ENCODE assay signal across 17 mouse cellular contexts in genomic region chr13:62916675-62917074, GRCm38 (mm10). TPM values are rescaled to one million over a fixed set of nuclear protein-coding genes. Genes with fewer than 3 reads are reported as not detected.
A peak's percentile ranks its signal among the peaks of the same experiment; 100 is the strongest.
DNase-seq lines count a peak whose midpoint lies in the region; ATAC-seq lines count a peak whose summit lies in the region.
"Had no signal": no experiment of that assay in that cellular context is flagged by ENCODE, and none has a peak within 500 bp of the region (broad histone marks: within the 10 kb centered on the region; RNA-seq: fewer than 3 reads in every experiment).

No protein-coding gene starts in this region.

- no peaks in the 10 kb centered on the region for H3K36me3 ChIP-seq in lung, embryonic 15.5 days
- H3K36me3 ChIP-seq: forebrain, embryonic 10.5 days; hindbrain, embryonic 13.5 days had no signal

- H3K27me3 ChIP-seq in lung, embryonic 15.5 days, result no peaks in the 10 kb centered on the region
- H3K27me3 ChIP-seq: hindbrain, embryonic 13.5 days had no signal

- ATAC-seq in lung, embryonic 15.5 days (ENCODE audit: borderline replicate concordance, extremely low read depth, low FRiP score, low TSS enrichment), result peak; percentile 66; the same call in 1 of the 2 replicates
- ATAC-seq in granulocyte monocyte progenitor cell, adult 5-6 weeks (replicated peaks; ENCODE audit: poor library complexity, severe bottlenecking), result peak; percentile 33; the same call in 1 of the 2 replicates

- DNase-seq in heart, adult 11 months, result peak; percentile 76
- no peak for DNase-seq in heart, adult 18-20 months
- DNase-seq in lung, adult 18-20 months, result no peak
- DNase-seq in lung, postnatal 36 days, result peak; percentile 10
- no peak for DNase-seq in right cerebral cortex, postnatal 36 days (ENCODE audit: low spot score in 2 of 2)
- no peak for DNase-seq in urinary bladder, postnatal 36 days (ENCODE audit: low spot score in 2 of 2)
- DNase-seq: adrenal gland, adult 2 months; cerebellum, adult 9-11 months; liver; right cerebral cortex, postnatal 4 days; thymus, adult 18-20 months had no signal

- no peaks in the 10 kb centered on the region; the same call in 1 of the 2 replicates for H3K4me1 ChIP-seq in lung, embryonic 15.5 days
- H3K4me1 ChIP-seq: forebrain, embryonic 10.5 days; hindbrain, embryonic 13.5 days had no signal

- no peak overlapping the region for H3K4me3 ChIP-seq in lung, embryonic 15.5 days
- H3K4me3 ChIP-seq: forebrain, embryonic 10.5 days; hindbrain, embryonic 13.5 days; left cerebral cortex, adult 2 months had no signal

- H3K9ac ChIP-seq in lung, embryonic 15.5 days, result no peak overlapping the region
- H3K9ac ChIP-seq: hindbrain, embryonic 13.5 days had no signal

- H3K4me2 ChIP-seq in lung, embryonic 15.5 days, result no peak overlapping the region
- H3K4me2 ChIP-seq: hindbrain, embryonic 13.5 days had no signal

- no peaks in the 10 kb centered on the region for H3K9me3 ChIP-seq in lung, embryonic 15.5 days
- H3K9me3 ChIP-seq: forebrain, embryonic 10.5 days; hindbrain, embryonic 13.5 days had no signal

- WGBS in lung, embryonic 15.5 days, result 30% methylated on average over 4 of the region's 4 CpGs

- H3K27ac ChIP-seq in lung, embryonic 15.5 days, result peak overlapping the region; percentile 29; the same call in 1 of the 2 replicates
- H3K27ac ChIP-seq: forebrain, embryonic 10.5 days; hindbrain, embryonic 13.5 days; left cerebral cortex, adult 2 months had no signal

RNA-seq across cellular contexts. Expression of gene Fbp1, which starts 28.6 kb away (rescaled TPM):
- total RNA-seq in heart, adult 18-20 months (2021), result under 1 TPM; 0.20 to 0.31 TPM
- polyA plus RNA-seq in lung, embryonic 15.5 days (2015; fragmentation: Nextera tagmentation; extraction: Ambion mirVana), result 1.1 and 3.7 TPM in 2 replicates
- total RNA-seq in granulocyte monocyte progenitor cell, adult 5-6 weeks (2014; fragmentation: Nextera tagmentation), result 9.1 and 15.6 TPM in 2 replicates
- 16.6 and 19.3 TPM in 2 replicates for total RNA-seq in granulocyte monocyte progenitor cell, adult 5-6 weeks (2017)
- polyA plus RNA-seq: embryonic facial prominence, embryonic 11.5 days; forebrain, embryonic 10.5 days had no signal

RNA-seq across cellular contexts. Expression of gene 2010111I01Rik, which starts 48.0 kb away (rescaled TPM):
- 10 to 100 TPM; 82.0 to 84.9 TPM for total RNA-seq in heart, adult 18-20 months (2021)
- polyA plus RNA-seq in lung, embryonic 15.5 days (2015; fragmentation: Nextera tagmentation; extraction: Ambion mirVana), result 129 and 133 TPM in 2 replicates
- 86.8 and 97.6 TPM in 2 replicates for total RNA-seq in granulocyte monocyte progenitor cell, adult 5-6 weeks (2014; fragmentation: Nextera tagmentation)
- 61.9 and 91.1 TPM in 2 replicates for total RNA-seq in granulocyte monocyte progenitor cell, adult 5-6 weeks (2017)

RNA-seq across cellular contexts. Expression of gene Fbp2, which starts 58.5 kb away (rescaled TPM):
- 10 to 100 TPM; 23.7 to 25.1 TPM for total RNA-seq in heart, adult 18-20 months (2021)
- polyA plus RNA-seq in lung, embryonic 15.5 days (2015; fragmentation: Nextera tagmentation; extraction: Ambion mirVana), result 0.31 and 0.32 TPM in 2 replicates
- not detected in 2 replicates for total RNA-seq in granulocyte monocyte progenitor cell, adult 5-6 weeks (2014; fragmentation: Nextera tagmentation)
- not detected in 2 replicates for total RNA-seq in granulocyte monocyte progenitor cell, adult 5-6 weeks (2017)
- total RNA-seq: left cerebral cortex, adult 2 months had no signal

Comparison
In these comparisons a context has a peak if more than half of its experiments do, and no peak if none do; other contexts are left out.
1. DNase-seq: peak in heart, adult 11 months (single experiment) and lung, postnatal 36 days (single experiment); none in heart, adult 18-20 months (0 of 2), lung, adult 18-20 months (0 of 2), right cerebral cortex, postnatal 36 days (0 of 2) and urinary bladder, postnatal 36 days (0 of 2).
2. RNA of gene Fbp1, which starts 28.6 kb away (total RNA-seq): 9.1 to 19.3 TPM in granulocyte monocyte progenitor cell, adult 5-6 weeks; 0.20 to 0.31 TPM in heart, adult 18-20 months; every median in the first group is over 4 times any median in the second.
3. RNA of gene Fbp2, which starts 58.5 kb away (total RNA-seq): 23.7 to 25.1 TPM in heart, adult 18-20 months; not detected in granulocyte monocyte progenitor cell, adult 5-6 weeks; every median in the first group is over 10 times any median in the second.